Mouse (Mus musculus) left cerebral cortex, postnatal 36 days (tissue): ENCODE results near the gene Man2c1. TPM values are rescaled to one million over a fixed set of nuclear protein-coding genes. Genes with fewer than 3 reads are reported as not detected.

ENCODE experiments used
- DNase-seq, 2 experiments: peaks; one replicate each; pipeline ENCODE4 v3.0.0; 2021 to 2022; ENCODE audit warnings: low spot score in 2 of 2, mixed read lengths in 1 of 2
- intact Hi-C: fragments of 180-260 bp; cut with DNase I; formaldehyde crosslinking; loops from one replicate; pipeline ENCODE4 v1.15.1; 2025
- total RNA-seq, 2 experiments: library from RNA; stranded (reverse); gene quantifications; 2 replicates each; pipeline ENCODE4 v1.2.3; 2021

Gene Man2c1
- total RNA-seq, 2 experiments from 2014 or later = 107 to 172 TPM

GRCm38 (mm10) chr9:57156383-57156782 lies 25.9 kb downstream of the Man2c1 start:
- intact Hi-C loops = no loop called here
- no peak for DNase-seq

- intact Hi-C loops = no loop called here
- DNase-seq = no peak
Observed at GRCm38 (mm10) chr9:57156823-57157222, 26.3 kb downstream of the Man2c1 start.

- no peak for DNase-seq
- intact Hi-C loops = no loop called here
Observed at GRCm38 (mm10) chr9:57157499-57157898, 27.0 kb downstream of the Man2c1 start.

- intact Hi-C loops = no loop called here
- DNase-seq = peak; percentile 85 to 86
Observed at GRCm38 (mm10) chr9:57158013-57158470, 27.6 kb downstream of the Man2c1 start, which contains the start of gene Commd4. Commd4 (minus strand) TSS chr9:57158331.

GRCm38 (mm10) chr9:57158506-57158905 lies 28.0 kb downstream of the Man2c1 start:
- no peak for DNase-seq
- intact Hi-C loops = no loop called here

GRCm38 (mm10) chr9:57162496-57162895 lies 32.0 kb downstream of the Man2c1 start:
- peak in 1 of 2 experiments; percentile 4 for DNase-seq
- intact Hi-C loops = loop anchor here (5.0 kb wide), 1 partner anchor 55 kb away; no protein-coding TSS in a partner anchor

- intact Hi-C loops = loop anchor here (5.0 kb wide), 1 partner anchor 54 kb away; no protein-coding TSS in a partner anchor
- no peak for DNase-seq
Observed at GRCm38 (mm10) chr9:57163137-57163536, 32.6 kb downstream of the Man2c1 start.

GRCm38 (mm10) chr9:57166173-57166572 lies 35.7 kb downstream of the Man2c1 start:
- DNase-seq = no peak
- intact Hi-C loops = no loop called here

GRCm38 (mm10) chr9:57168411-57168810 lies 37.9 kb downstream of the Man2c1 start:
- no peak for DNase-seq
- intact Hi-C loops = no loop called here

Other genes starting within 250 kb of the Man2c1 start
- gene Snx33, start 202.3 kb upstream of the Man2c1 start, total RNA-seq = 1 to 10 TPM; 6.9 to 7.9 TPM
- 10 to 100 TPM; 50.2 to 50.4 TPM for gene Imp3, start 193.2 kb upstream of the Man2c1 start, total RNA-seq
- gene Snupn, start 179.8 kb upstream of the Man2c1 start, total RNA-seq = 10 to 100 TPM; 13.9 to 16.0 TPM
- gene Ptpn9, start 135.8 kb upstream of the Man2c1 start, total RNA-seq = 10 to 100 TPM; 25.3 to 32.7 TPM
- gene Sin3a, start 58.6 kb upstream of the Man2c1 start, total RNA-seq = 10 to 100 TPM; 35.9 to 39.0 TPM
- gene Neil1, start 17.6 kb downstream of the Man2c1 start, total RNA-seq = 1 to 10 TPM; 8.6 TPM
- 10 to 100 TPM; 78.1 to 94.0 TPM for gene Commd4, start 27.6 kb downstream of the Man2c1 start, total RNA-seq
- not detected for gene Trcg1, start 105.9 kb downstream of the Man2c1 start, total RNA-seq
- 10 to 100 TPM; 17.1 to 19.2 TPM for gene 1700017B05Rik, start 131.9 kb downstream of the Man2c1 start, total RNA-seq